Mouse (Mus musculus) spleen, adult 10 weeks (tissue): ENCODE measurements around the gene Gtf2ird1. TPM values are rescaled to one million over a fixed set of nuclear protein-coding genes. Genes with fewer than 3 reads are reported as not detected.

Source experiments
- polyA plus RNA-seq: library from polyadenylated mRNA; stranded (reverse); fragments of 350-450 nt; fragmentation: Illumina TruSeq; extraction: RNeasy Lipid Tissue Mini Kit (QIAGEN cat#74804); gene quantifications from one replicate; pipeline ENCODE4 v1.2.3, GENCODE M21; 2015; ENCODE audit warnings: low replicate concordance; ENCODE audit not compliant: insufficient read depth

Gtf2ird1 gene
- polyA plus RNA-seq: 18.7 TPM

DNA sequence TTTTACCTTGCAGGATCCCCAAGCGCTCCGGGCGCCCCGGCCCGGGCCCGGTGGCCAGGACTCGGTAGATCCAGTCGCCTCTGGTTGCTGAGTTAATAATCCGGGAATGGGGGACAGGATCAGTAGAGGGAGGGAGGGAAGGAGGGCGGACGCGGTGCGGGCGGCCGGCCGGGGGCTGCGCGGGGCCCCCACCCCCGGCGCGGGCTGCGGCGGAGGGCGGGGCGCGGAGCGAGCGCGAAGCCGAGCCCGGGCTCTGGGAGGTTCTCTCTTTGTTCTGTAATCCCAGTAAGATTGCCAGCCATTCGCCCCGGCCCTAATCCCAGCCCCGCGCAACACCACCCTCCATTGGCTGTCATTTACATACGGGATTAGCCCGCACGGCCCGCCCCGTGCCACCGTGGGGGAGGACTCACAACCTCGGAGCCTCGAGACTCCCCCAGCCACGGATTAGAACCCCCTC, at the start of gene Gtf2ird1:
TSS of gene Gtf2ird1 (minus strand) at position 214 of the 460 bp plus-strand sequence.

DNA sequence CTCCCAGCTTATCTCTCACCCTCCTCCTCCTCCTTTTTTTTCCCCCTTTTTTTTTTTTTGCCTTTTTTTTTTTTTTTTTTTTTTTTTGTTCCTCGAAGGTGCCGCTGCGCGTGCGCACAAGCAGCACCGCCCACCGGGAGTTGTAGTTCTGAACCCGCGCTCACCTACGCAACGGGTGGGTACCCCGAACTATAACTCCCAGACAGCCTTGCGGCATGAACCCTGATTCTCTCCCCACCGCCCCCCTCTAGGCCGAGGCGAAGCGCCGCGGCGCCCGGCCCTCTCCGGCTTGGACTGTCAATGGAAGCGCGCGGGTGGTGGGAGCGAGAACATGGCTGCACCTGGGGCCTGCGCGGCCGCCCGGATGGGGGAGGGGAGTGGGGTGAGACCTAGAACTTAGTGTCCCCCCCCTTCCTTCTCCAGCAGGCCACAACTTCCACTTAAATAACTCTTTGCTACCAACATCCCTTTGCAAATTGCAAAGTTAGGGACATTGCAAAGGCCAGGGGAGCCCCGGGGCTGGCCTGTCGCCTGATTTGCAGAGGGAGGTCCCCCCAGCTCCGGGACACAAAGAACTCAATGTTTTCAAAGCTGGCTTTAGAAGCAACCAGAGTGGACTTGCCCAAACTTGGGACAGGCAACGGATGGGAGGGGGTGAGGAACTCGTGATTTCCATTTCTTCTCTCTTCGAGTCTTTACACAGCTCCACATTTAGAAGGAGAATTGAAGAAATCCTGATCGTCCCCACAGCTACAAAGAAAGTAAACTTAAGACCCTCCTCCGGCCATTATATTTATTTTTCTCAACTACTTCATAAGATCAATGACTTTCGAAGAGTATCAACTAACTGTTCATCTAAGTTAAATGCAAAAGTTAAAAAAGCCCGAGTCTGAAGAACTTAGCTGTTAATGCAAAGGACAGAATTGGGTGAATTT, 141.6 kb downstream of the Gtf2ird1 start, which contains the start of gene Gtf2i:
TSS of gene Gtf2i (minus strand) at position 73 of the 935 bp plus-strand sequence.

Other genes starting within 250 kb of the Gtf2ird1 start
- gene Ncf1, start 227.1 kb downstream of the Gtf2ird1 start, polyA plus RNA-seq: 129 TPM
- gene Gtf2i, start 142.0 kb downstream of the Gtf2ird1 start, polyA plus RNA-seq: 66.6 TPM
- gene Clip2, start 95.7 kb upstream of the Gtf2ird1 start, polyA plus RNA-seq: 2.3 TPM
- gene Syna, start 103.5 kb upstream of the Gtf2ird1 start, polyA plus RNA-seq: not detected
- gene Rfc2, start 124.7 kb upstream of the Gtf2ird1 start, polyA plus RNA-seq: 128 TPM
- 160 TPM for gene Lat2, start 158.3 kb upstream of the Gtf2ird1 start, polyA plus RNA-seq
- gene Eif4h, start 182.8 kb upstream of the Gtf2ird1 start, polyA plus RNA-seq: 179 TPM
- 9.2 TPM for gene Limk1, start 231.9 kb upstream of the Gtf2ird1 start, polyA plus RNA-seq